Mouse (Mus musculus) liver, embryonic 14.5 days (tissue): ENCODE results near the gene Exoc4. TPM values are rescaled to one million over a fixed set of nuclear protein-coding genes. Genes with fewer than 3 reads are reported as not detected.

Experiments used
- ATAC-seq: fragments of 200-750 bp; cut with Nextera tagmentation; 2 replicates; pipeline ENCODE4 v1.8.0; 2017; ENCODE audit warnings: moderate number of reproducible peaks, mild to moderate bottlenecking, moderate library complexity; ENCODE audit not compliant: insufficient read depth
- DNase-seq, 3 experiments: peaks; one replicate each; pipeline ENCODE4 v3.0.0-alpha.2; 2012 to 2013; ENCODE audit warnings: low read depth in 3 of 3, low spot score in 3 of 3
- H3K27ac ChIP-seq: fragments of 300-500 bp; sonication (generic); 2 replicates; pipeline ENCODE4 v1.5.1; 2014; ENCODE audit warnings: moderate library complexity, mild to moderate bottlenecking, control low read depth, inconsistent platforms
- H3K27me3 ChIP-seq: fragments of 300-500 bp; sonication (generic); 2 replicates; pipeline ENCODE4 v1.6.1; 2014; ENCODE audit warnings: mild to moderate bottlenecking, low read length, moderate library complexity; ENCODE audit not compliant: control insufficient read depth, insufficient read depth
- H3K36me3 ChIP-seq: fragments of 300-500 bp; sonication (generic); replicated peaks from 2 replicates; pipeline ENCODE4 v1.6.1; 2014; ENCODE audit warnings: low read depth; ENCODE audit not compliant: control insufficient read depth, insufficient read depth
- H3K4me1 ChIP-seq, 2 experiments: fragments of 200-500 bp in 1 of 2; fragments of 300-500 bp in 1 of 2; sonication (generic) in 1 of 2; replicated peaks; 2 replicates each; pipeline ENCODE4 v1.6.1; 2012 to 2014; ENCODE audit warnings: antibody characterized with exemption in 1 of 2, inconsistent platforms in 1 of 2, low read length in 1 of 2; ENCODE audit not compliant: control insufficient read depth in 2 of 2, insufficient read depth in 2 of 2
- H3K4me2 ChIP-seq: fragments of 300-500 bp; sonication (generic); 2 replicates; pipeline ENCODE4 v1.6.1; 2014; ENCODE audit warnings: low read depth, mild to moderate bottlenecking, control low read depth, moderate library complexity
- H3K4me3 ChIP-seq, 2 experiments: fragments of 200-500 bp in 1 of 2; fragments of 300-500 bp in 1 of 2; sonication (generic) in 1 of 2; 2 replicates each; pipeline ENCODE4 v1.5.1; 2012 to 2014; ENCODE audit warnings: low read depth in 2 of 2, low read length in 2 of 2, mild to moderate bottlenecking in 2 of 2, control low read depth in 1 of 2, inconsistent platforms in 1 of 2, moderate library complexity in 1 of 2; ENCODE audit not compliant: insufficient read depth in 1 of 2
- H3K9ac ChIP-seq: fragments of 300-500 bp; sonication (generic); replicated peaks from 2 replicates; pipeline ENCODE4 v1.6.1; 2014; ENCODE audit warnings: mild to moderate bottlenecking, control low read depth, moderate library complexity
- H3K9me3 ChIP-seq: fragments of 300-500 bp; sonication (generic); 2 replicates; pipeline ENCODE4 v1.6.1; 2016; ENCODE audit warnings: low read length, mixed read lengths; ENCODE audit not compliant: control insufficient read depth
- CTCF ChIP-seq: IDR thresholded peaks from 2 replicates; pipeline ENCODE4 v1.5.1; 2016; ENCODE audit warnings: antibody characterized with exemption, low read depth, control low read depth
- EP300 ChIP-seq: IDR thresholded peaks from 2 replicates; pipeline ENCODE4 v1.6.1; 2016; ENCODE audit warnings: antibody characterized with exemption, low read depth
- WGBS: fragments of 180-500 bp; shearing (Covaris S2); extraction: QIAGEN DNeasy Blood & Tissue Kit; methylation state at CpG from one replicate; pipeline ENCODE4 v1.1.7; 2014; ENCODE audit not compliant: insufficient replicate concordance; 5-methylcytosine and 5-hydroxymethylcytosine counted together
- polyA plus RNA-seq, 2 experiments: library from polyadenylated mRNA; depleted of rRNA in 1 of 2; stranded (reverse) in 1 of 2; unstranded in 1 of 2; fragments of >200 nt; fragmentation: Nextera tagmentation in 1 of 2; extraction: Ambion mirVana in 1 of 2; gene quantifications; 2 replicates each; pipeline versions ENCODE4 v1.2.1 to v1.2.3; 2012 to 2014

Exoc4 gene
- polyA plus RNA-seq, 2 experiments, result 4.9 to 7.0 TPM

DNA sequence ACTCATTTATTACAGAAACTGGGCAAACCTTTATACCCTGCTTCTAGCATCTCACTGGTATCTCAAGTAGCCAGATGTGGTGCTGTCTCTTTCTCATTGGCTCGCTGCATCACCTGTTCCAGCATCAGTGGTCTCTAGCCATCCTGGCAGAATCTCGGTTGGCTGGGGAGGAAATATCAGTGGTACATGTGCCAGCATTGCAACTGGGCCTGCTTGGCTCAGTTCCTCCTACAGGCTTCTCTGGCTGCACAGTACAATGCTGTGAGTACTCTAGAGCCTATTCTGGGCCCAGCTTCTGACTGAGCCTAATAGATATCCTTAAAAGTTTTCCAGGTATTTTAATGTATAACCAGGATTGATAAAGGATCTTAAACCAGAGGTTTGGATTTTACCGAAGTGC is 582.4 kb downstream of the Exoc4 start:
- no peak overlapping the region for H3K4me2 ChIP-seq
- no peak overlapping the region for H3K4me3 ChIP-seq
- no peaks in the 10 kb centered on the region for H3K36me3 ChIP-seq
- H3K9me3 ChIP-seq, result no peaks in the 10 kb centered on the region
- DNase-seq, result no peak
- WGBS, result 65% methylated on average over 3 of the region's 3 CpGs
- H3K27ac ChIP-seq, result no peak overlapping the region
- no peak overlapping the region for H3K9ac ChIP-seq
- TF ChIP-seq EP300, result no peak
- no peak for TF ChIP-seq CTCF
- H3K4me1 ChIP-seq, result no peaks in the 10 kb centered on the region
- H3K27me3 ChIP-seq, result no peaks in the 10 kb centered on the region
- ATAC-seq, result no peak

DNA sequence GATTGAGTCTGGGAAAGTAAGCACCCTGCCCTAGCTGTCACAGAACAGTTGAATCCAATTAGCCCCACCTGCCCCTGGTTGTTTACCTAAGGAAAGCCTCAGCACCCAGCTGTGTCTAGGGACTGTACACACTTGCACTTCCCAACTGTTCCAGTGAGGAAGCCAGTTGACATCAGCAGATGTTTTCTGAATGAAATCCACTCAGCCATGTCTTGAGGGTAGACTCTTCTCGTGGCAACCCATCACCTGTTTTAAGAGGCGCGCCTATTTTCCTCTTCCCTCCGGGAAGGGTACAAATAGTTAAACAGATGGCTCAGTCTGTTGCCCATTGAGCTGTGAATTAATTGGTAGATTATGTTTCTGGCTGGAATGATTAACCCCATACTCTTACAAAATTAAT is 584.1 kb downstream of the Exoc4 start:
- WGBS, result 74% methylated on average over 4 of the region's 4 CpGs
- no peak for ATAC-seq
- TF ChIP-seq EP300, result no peak
- no peak for TF ChIP-seq CTCF
- no peak overlapping the region for H3K4me3 ChIP-seq
- no peak overlapping the region for H3K9ac ChIP-seq
- H3K4me1 ChIP-seq, result no peaks in the 10 kb centered on the region
- no peak overlapping the region for H3K27ac ChIP-seq
- no peaks in the 10 kb centered on the region for H3K9me3 ChIP-seq
- no peak for DNase-seq
- no peak overlapping the region for H3K4me2 ChIP-seq
- H3K27me3 ChIP-seq, result no peaks in the 10 kb centered on the region
- H3K36me3 ChIP-seq, result no peaks in the 10 kb centered on the region

DNA sequence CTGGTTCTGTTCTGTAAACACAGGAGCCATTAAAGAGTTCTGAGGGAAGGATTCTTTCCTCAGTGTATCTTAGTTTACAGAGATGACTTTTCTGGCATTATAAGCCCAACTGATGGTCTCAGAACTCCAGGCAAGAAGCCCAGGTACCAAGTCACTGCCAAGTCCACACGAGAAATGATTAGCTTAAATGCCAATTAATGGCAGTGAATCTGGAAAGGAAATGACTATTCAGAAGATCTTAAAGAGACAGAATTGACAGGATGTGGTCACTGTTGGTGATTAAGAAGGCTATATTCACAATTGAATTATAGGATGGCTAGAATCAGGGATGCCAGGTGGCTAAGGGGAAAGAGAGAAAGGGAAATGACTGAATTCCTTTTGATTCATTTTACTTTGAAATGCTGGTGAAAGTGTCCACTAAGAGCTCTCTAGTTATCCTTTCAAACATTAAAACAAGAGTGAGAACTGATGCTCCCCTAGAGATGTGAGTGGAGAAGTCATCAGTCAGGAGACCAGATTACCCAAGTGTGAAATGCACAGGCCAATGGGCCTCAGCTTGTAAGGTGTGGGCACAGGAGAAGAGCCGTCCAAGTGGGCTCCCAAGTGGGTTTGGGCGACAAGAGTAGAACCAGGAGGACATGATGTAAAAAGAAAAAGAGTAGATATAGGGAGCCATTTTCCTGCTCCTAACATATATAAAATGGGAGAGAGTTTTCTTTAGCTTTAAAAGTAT is 587.3 kb downstream of the Exoc4 start:
- no peak overlapping the region for H3K9ac ChIP-seq
- H3K36me3 ChIP-seq, result no peaks in the 10 kb centered on the region
- H3K9me3 ChIP-seq, result no peaks in the 10 kb centered on the region
- no peak overlapping the region for H3K4me3 ChIP-seq
- H3K27me3 ChIP-seq, result no peaks in the 10 kb centered on the region
- WGBS, result 70% methylated on average over 3 of the region's 3 CpGs
- ATAC-seq (no peak), DNase-seq (no peak)
- no peaks in the 10 kb centered on the region for H3K4me1 ChIP-seq
- H3K4me2 ChIP-seq, result no peak overlapping the region
- no peak overlapping the region for H3K27ac ChIP-seq
- TF ChIP-seq CTCF, result no peak
- TF ChIP-seq EP300, result no peak

DNA sequence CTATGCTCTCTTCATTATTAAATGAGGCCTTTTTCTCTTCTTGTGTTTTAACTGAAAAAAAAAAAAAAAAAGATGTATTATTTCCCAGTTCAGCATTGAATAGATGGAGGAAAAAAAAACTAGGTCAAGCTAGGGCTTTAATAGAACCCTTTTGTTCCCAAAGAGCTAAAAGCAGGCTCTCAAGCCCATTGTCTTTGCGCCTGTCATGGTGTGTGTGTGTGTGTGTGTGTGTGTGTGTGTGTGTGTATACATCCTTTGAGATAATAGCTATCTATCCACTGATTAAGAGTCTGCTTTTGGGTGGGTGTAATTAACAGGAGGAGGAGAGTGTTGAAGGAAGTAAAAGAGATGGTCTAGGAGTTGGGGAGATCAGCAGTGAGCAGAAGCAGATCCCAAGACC is 594.0 kb downstream of the Exoc4 start:
- Histone ChIP-seq H3K4me1 (no peaks in the 10 kb centered on the region), H3K36me3 (no peaks in the 10 kb centered on the region), H3K27ac (no peak overlapping the region), H3K4me3 (no peak overlapping the region), H3K4me2 (no peak overlapping the region), H3K27me3 (no peaks in the 10 kb centered on the region), H3K9ac (no peak overlapping the region), H3K9me3 (no peaks in the 10 kb centered on the region)
- WGBS, result 74% methylated on average over 1 of the region's 1 CpGs
- TF ChIP-seq CTCF, result no peak
- TF ChIP-seq EP300, result no peak
- ATAC-seq, result no peak
- DNase-seq, result no peak

DNA sequence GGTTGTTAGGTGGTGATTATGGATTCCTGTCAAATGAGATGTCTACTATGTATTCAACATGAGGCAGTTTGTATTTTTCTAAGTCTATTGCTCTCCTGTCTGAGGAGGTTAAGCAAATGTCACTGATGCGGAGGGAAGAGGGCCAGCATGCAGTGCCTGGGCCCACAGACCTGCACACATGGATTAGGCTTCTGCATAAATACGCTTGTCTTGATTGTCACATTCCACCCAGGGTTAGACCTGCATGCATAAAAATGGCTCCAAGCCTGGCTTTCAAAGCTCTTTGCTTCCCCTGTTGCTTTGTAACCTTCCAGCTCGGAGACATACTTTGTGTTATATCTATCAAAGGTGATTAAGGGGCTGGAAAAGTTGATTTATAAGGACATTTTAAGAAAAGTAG is 610.2 kb downstream of the Exoc4 start:
- Histone ChIP-seq H3K36me3 (no peaks in the 10 kb centered on the region), H3K27me3 (no peaks in the 10 kb centered on the region), H3K9me3 (no peaks in the 10 kb centered on the region), H3K9ac (no peak overlapping the region), H3K4me2 (no peak overlapping the region), H3K27ac (no peak overlapping the region), H3K4me3 (no peak overlapping the region), H3K4me1 (no peaks in the 10 kb centered on the region)
- no peak for DNase-seq
- WGBS, result 66% methylated on average over 3 of the region's 3 CpGs
- ATAC-seq, result no peak
- TF ChIP-seq EP300 (no peak), CTCF (no peak)
